Mouse (Mus musculus) forebrain, embryonic 16.5 days (tissue): Measurements from ENCODE around the gene Gm20388. TPM values are rescaled to one million over a fixed set of nuclear protein-coding genes. Genes with fewer than 3 reads are reported as not detected.
A peak's percentile ranks its signal among the peaks of the same experiment; 100 is the strongest.

Experiments
- ATAC-seq: fragments of 200-750 bp; cut with Nextera tagmentation; 2 replicates; pipeline ENCODE4 v1.8.0; 2017; ENCODE audit warnings: mild to moderate bottlenecking, moderate library complexity
- H3K27ac ChIP-seq: fragments of 300-500 bp; sonication (generic); 2 replicates; pipeline ENCODE4 v1.5.1; 2014; ENCODE audit warnings: low read length, control low read depth
- H3K27me3 ChIP-seq: fragments of 300-500 bp; sonication (generic); replicated peaks from 2 replicates; pipeline ENCODE4 v1.6.1; 2014; ENCODE audit warnings: low read length; ENCODE audit not compliant: control insufficient read depth, insufficient read depth
- H3K36me3 ChIP-seq: fragments of 300-500 bp; sonication (generic); 2 replicates; pipeline ENCODE4 v1.6.1; 2014; ENCODE audit not compliant: control insufficient read depth, insufficient read depth
- H3K4me1 ChIP-seq: fragments of 300-500 bp; sonication (generic); replicated peaks from 2 replicates; pipeline ENCODE4 v1.6.1; 2014; ENCODE audit warnings: low read length; ENCODE audit not compliant: control insufficient read depth, insufficient read depth
- H3K4me2 ChIP-seq: fragments of 300-500 bp; sonication (generic); 2 replicates; pipeline ENCODE4 v1.6.1; 2014; ENCODE audit warnings: mild to moderate bottlenecking, low read length, control low read depth
- H3K4me3 ChIP-seq: fragments of 300-500 bp; sonication (generic); replicated peaks from 2 replicates; pipeline ENCODE4 v1.5.1; 2014; ENCODE audit warnings: mild to moderate bottlenecking, low read length, control low read depth
- H3K9ac ChIP-seq: fragments of 300-500 bp; sonication (generic); replicated peaks from 2 replicates; pipeline ENCODE4 v1.6.1; 2014; ENCODE audit warnings: low read depth, low read length, control low read depth
- H3K9me3 ChIP-seq: fragments of 300-500 bp; sonication (generic); 2 replicates; pipeline ENCODE4 v1.6.1; 2016; ENCODE audit warnings: low read length; ENCODE audit not compliant: control insufficient read depth
- WGBS: fragments of 180-500 bp; shearing (Covaris S2); extraction: QIAGEN DNeasy Blood & Tissue Kit; methylation state at CpG from one replicate; pipeline ENCODE4 v1.1.7; 2014; 5-methylcytosine and 5-hydroxymethylcytosine counted together
- polyA plus RNA-seq: library from polyadenylated mRNA; unstranded; fragments of >200 nt; fragmentation: Nextera tagmentation; extraction: Ambion mirVana; gene quantifications from 2 replicates; pipeline ENCODE4 v1.2.1, GENCODE M21; 2015

Gene Gm20388
- polyA plus RNA-seq, 1 experiment from 2014 or later = 4.7 TPM

DNA sequence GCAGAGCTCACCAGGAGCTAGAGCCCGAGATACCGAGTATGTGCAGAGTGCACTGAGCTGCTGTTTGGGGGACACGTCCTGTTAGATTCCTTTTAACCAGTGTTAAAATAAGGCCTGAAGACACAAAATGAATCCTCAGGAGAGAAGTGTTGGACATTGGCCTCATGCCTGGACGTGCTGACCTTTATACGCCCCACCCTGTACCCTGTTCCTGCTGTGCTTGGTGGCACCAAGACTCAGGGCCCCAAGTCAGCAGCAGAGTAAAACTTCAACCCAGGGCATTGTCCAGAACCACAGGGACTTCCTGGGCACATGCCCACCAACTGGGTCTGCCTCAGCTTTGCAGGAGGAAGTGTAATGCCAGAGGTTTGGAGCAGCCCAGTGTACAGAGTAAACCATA lies 2879.2 kb downstream of the Gm20388 start:
- Histone ChIP-seq H3K4me1 (peaks cover 16% of the 10 kb centered on the region), H3K27me3 (no peaks in the 10 kb centered on the region), H3K4me2 (no peak overlapping the region), H3K27ac (no peak overlapping the region), H3K9me3 (no peaks in the 10 kb centered on the region), H3K36me3 (no peaks in the 10 kb centered on the region), H3K4me3 (no peak overlapping the region), H3K9ac (no peak overlapping the region)
- WGBS = 93% methylated on average over 5 of the region's 5 CpGs
- ATAC-seq = no peak

DNA sequence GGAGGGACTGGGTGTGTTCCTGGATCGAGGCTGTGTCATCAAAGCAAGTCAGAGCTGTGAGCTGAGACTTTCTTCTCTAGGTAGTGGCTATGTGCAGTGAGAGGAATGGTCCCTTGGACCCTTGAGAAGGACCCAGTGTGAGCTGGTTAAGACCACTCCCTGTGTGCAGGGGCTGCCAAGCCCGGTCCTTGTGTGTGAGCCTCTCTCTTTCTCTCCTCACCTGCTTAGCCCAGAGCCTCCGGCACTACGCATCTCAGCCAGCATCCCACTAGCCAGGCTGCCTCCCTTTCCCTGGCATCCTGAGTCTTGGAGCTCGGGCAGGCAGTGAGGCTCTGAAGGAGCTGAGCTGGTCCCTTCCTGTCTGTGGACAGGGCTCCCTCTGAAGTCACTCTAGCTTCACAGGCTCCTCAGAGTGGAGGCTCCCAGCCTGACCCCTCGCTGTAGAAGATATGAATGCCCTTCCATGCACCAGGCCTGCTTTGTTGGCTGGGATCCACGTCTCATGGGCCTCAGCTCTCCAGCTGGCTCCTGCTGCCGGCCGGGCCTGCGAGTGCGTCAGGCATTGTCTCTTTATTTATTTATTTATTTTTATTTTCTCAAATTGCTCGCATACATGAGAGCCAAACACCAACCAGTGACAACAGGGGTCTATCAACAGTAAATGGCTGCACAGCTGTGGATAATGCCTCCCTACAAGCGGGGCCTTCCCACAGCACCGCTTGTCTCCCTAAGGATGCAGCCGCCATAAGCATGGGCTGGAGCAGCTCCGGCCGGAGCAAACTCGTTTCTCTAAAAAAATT lies 2882.9 kb downstream of the Gm20388 start:
- H3K9ac ChIP-seq = peak overlapping the region; percentile 40
- peaks cover 16% of the 10 kb centered on the region for H3K4me1 ChIP-seq
- H3K27ac ChIP-seq = peak overlapping the region; percentile 85
- no peak overlapping the region for H3K4me2 ChIP-seq
- ATAC-seq = peak; percentile 91
- H3K4me3 ChIP-seq = no peak overlapping the region
- no peaks in the 10 kb centered on the region for H3K36me3 ChIP-seq
- 36% methylated on average over 18 of the region's 18 CpGs for WGBS
- H3K27me3 ChIP-seq = no peaks in the 10 kb centered on the region
- H3K9me3 ChIP-seq = no peaks in the 10 kb centered on the region

DNA sequence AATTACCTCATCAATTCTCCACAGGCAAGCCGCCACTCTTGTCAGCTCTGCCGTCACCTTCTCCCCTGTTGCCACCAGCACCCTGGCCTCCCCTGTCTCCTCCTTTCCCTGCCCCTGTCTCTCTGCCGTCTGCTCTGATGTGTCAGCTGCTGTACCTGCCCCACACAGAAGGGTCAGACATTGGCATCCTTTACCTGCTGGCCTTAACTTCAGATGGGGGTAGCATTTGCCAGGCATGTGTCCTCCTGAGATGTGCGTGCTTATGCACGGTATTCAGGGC lies 2883.5 kb downstream of the Gm20388 start:
- ATAC-seq = no peak
- no peaks in the 10 kb centered on the region for H3K9me3 ChIP-seq
- 54% methylated on average over 5 of the region's 5 CpGs for WGBS
- no peak overlapping the region for H3K4me3 ChIP-seq
- peaks cover 16% of the 10 kb centered on the region for H3K4me1 ChIP-seq
- no peak overlapping the region for H3K4me2 ChIP-seq
- no peaks in the 10 kb centered on the region for H3K36me3 ChIP-seq
- H3K9ac ChIP-seq = peak overlapping the region; percentile 40
- no peaks in the 10 kb centered on the region for H3K27me3 ChIP-seq
- peak overlapping the region; percentile 85 for H3K27ac ChIP-seq

DNA sequence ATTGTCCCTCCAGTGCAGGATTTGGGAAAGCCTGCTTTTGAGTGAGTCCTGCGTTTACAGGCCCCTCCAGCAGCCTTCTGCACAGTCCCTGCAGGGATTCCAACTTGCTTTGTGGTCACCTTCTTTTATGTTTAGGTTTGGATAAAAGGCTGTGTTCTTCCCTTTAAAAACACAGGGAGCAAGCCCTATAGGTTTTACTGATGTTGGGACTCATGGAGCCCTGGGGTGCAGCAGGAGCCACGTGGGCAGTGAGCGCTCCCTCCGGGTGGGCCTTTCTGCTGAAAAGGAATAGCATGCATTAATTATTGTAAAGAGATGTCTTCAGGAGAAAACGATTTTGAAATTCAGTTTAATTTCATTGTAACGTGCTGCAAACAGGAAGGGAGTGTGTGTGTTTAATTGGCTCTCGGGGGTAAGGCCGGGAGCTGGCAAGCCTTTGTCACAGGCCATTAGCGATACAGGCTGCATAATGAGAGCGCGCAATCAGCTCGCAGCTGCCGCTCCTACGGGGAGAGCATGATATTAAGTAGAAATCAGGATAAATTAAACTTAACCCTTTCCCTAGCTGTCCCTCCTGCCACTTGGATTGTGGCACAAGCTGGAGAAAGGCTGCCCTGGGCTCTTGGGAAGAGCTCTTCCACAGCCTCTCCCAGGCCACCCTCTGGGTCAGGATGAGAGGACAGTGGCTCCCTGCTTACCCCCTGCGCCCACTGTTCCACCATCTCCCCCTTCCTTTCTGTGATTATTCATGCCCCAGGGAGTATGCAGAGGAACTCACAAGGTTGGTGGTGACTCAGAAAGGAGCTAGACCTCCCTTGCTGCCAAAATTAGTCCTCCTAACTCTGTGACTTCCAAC lies 2893.5 kb downstream of the Gm20388 start:
- H3K4me2 ChIP-seq = peak overlapping the region; percentile 26
- H3K27ac ChIP-seq = peak overlapping the region; percentile 96
- H3K27me3 ChIP-seq = 0 out of 2 replicates have a peak, but pooled peaks cover 6% of the 10 kb centered on the region
- ATAC-seq = peak; percentile 94
- peaks cover 58% of the 10 kb centered on the region for H3K4me1 ChIP-seq
- no peak overlapping the region for H3K4me3 ChIP-seq
- peak overlapping the region; percentile 51 for H3K9ac ChIP-seq
- no peaks in the 10 kb centered on the region for H3K36me3 ChIP-seq
- no peaks in the 10 kb centered on the region for H3K9me3 ChIP-seq
- 4% methylated on average over 15 of the region's 15 CpGs for WGBS

DNA sequence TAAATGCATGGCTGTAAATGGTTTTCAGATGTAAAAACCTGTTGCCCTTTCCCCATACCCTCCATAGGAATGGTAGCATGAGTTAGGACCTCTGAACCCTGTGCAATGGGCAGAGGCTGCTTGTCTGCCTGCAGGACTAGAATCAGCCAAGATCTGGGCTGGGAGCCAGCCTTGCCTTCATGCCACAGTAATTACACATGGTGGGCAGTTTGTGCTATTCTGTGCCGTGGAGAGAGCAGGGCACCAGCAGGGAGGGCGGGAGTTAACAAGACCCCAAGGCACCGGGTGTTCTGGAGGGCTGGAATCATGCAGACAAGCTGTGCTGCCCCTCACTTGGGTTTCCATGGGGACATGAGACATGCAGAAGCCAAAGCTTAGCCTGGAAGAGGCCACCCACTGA lies 2894.7 kb downstream of the Gm20388 start:
- Histone ChIP-seq H3K9me3 (no peaks in the 10 kb centered on the region), H3K4me3 (no peak overlapping the region), H3K27ac (peak overlapping the region; percentile 96), H3K9ac (no peak overlapping the region), H3K36me3 (no peaks in the 10 kb centered on the region), H3K27me3 (0 out of 2 replicates have a peak, but pooled peaks cover 6% of the 10 kb centered on the region), H3K4me1 (peaks cover 58% of the 10 kb centered on the region), H3K4me2 (peak overlapping the region; percentile 5; the same call in 1 of the 2 replicates)
- peak; percentile 59 for ATAC-seq
- 3% methylated on average over 3 of the region's 3 CpGs for WGBS

DNA sequence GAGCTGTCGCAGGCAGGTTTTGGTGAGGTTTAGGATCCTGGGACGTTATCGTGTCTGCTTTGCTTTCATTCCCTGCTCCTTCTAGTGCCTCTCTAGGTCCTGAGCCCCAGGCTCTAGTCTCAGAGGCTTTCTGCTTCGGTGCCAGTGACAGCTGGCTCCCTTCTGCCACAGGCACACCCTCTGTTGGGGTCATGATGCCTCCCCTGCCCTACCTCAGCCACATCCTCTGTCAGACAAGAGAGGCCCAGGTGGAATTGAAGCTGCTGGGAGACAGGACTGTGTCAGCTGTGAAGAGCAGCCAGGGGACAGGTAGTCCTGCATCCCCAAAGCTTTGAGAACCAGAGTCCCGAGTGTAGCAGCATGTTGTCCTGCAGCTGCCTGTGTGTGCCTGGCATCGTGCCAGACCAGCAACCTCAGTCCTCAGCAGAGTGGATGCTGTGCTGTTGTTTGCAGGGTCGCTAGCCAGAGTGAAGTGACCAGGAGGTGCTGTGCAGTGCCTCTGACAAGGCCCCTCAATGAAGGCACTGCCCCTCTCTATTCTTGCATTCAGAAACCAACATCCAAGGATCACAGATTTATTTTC lies 2896.4 kb downstream of the Gm20388 start:
- 29% methylated on average over 7 of the region's 7 CpGs for WGBS

DNA sequence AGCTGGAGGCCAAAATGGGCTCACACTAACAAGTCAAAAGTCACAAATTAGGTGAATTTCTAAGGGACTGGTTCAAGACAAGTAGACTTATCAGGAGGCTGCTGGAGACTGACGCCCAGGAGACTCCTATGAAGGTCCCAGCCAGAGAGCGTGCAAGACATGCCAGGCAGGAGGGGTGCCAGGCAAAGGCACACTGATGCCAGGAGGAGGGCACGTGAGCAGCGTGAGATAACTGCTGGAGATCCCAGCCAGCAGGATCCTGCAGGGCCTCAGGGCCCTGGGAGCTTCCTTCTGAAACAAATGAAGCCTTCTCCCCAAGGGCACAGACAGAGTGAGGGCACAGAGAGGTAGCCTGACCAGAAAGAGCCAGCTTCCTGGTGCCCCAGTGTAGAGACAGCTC lies 2897.3 kb downstream of the Gm20388 start:
- 48% methylated on average over 4 of the region's 4 CpGs for WGBS
- H3K9ac ChIP-seq = no peak overlapping the region

More for the DNA sequence above, 2896.4 kb downstream of the Gm20388 start:
- Histone ChIP-seq H3K27ac (peak overlapping the region; percentile 96), H3K27me3 (0 out of 2 replicates have a peak, but pooled peaks cover 2% of the 10 kb centered on the region), H3K4me1 (peaks cover 59% of the 10 kb centered on the region), H3K9ac (no peak overlapping the region; the same call in 1 of the 2 replicates), H3K36me3 (no peaks in the 10 kb centered on the region), H3K4me2 (no peak overlapping the region), H3K9me3 (no peaks in the 10 kb centered on the region), H3K4me3 (no peak overlapping the region)
- ATAC-seq = no peak

DNA sequence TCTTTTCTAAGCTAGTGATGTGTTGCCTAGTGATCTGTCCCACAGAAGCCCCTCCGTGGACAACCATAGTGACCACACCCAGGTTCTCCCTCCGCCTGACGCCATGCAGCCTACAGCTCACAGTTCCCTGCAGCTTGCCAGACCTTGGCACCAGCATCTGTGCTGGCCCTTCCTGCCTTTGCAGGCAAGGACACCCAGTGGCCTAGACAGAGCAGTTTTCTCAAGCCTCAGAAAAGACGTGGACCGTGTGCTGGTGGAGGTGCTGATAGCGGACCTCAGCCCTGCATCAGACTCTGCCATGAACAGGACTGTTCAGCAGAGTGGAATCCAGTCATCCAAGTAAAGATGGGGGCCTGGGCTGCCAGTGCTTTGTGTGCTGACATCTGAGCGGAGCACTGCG lies 2899.7 kb downstream of the Gm20388 start:
- Histone ChIP-seq H3K27me3 (no peaks in the 10 kb centered on the region), H3K27ac (no peak overlapping the region), H3K4me3 (no peak overlapping the region), H3K4me2 (no peak overlapping the region), H3K9ac (no peak overlapping the region), H3K36me3 (no peaks in the 10 kb centered on the region), H3K9me3 (no peaks in the 10 kb centered on the region), H3K4me1 (peaks cover 33% of the 10 kb centered on the region)
- ATAC-seq = no peak
- WGBS = 80% methylated on average over 8 of the region's 8 CpGs

More for the DNA sequence above, 2897.3 kb downstream of the Gm20388 start:
- H3K27ac ChIP-seq = peak overlapping the region; percentile 96
- no peak for ATAC-seq
- H3K4me3 ChIP-seq = no peak overlapping the region
- H3K4me1 ChIP-seq = peaks cover 58% of the 10 kb centered on the region
- H3K27me3 ChIP-seq = no peaks in the 10 kb centered on the region
- no peaks in the 10 kb centered on the region for H3K36me3 ChIP-seq
- no peaks in the 10 kb centered on the region for H3K9me3 ChIP-seq
- no peak overlapping the region for H3K4me2 ChIP-seq

DNA sequence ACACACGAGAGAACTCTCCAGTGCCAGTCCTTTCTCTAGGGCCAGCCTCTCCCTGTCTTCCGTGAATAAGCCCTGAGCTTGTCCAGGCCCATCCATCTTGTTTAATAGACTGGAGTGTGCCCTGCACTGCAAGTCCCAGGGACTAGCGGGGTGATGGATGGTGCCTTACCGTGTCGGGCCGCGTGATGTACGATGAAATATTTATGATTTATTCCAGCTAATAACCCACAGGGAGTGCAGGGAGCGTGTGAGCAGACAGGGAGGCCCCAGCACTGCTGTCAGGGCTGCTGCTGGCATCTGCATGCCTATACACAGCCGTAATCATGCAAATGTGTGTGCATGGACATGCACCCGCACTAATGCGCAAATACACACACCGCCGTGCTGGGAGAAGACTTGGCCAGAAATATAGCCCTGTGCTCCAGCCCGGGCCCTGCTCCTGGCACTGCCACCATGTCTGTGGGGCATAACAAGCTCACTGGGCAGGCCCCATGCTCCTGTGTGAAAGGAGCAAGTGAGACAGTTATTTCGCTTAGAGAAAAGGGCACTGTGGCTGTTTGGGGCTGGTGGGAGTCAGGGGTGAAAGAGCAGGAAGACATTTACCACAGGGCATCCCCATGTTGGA lies 2901.3 kb downstream of the Gm20388 start:
- Histone ChIP-seq H3K9ac (no peak overlapping the region), H3K27ac (no peak overlapping the region; the same call in 1 of the 2 replicates), H3K27me3 (no peaks in the 10 kb centered on the region), H3K4me1 (peaks cover 17% of the 10 kb centered on the region), H3K9me3 (no peaks in the 10 kb centered on the region), H3K4me3 (no peak overlapping the region), H3K4me2 (no peak overlapping the region), H3K36me3 (no peaks in the 10 kb centered on the region)
- peak; percentile 26; the same call in 1 of the 2 replicates for ATAC-seq
- WGBS = 83% methylated on average over 16 of the region's 16 CpGs
